Mouse (Mus musculus): Measurements from ENCODE around the gene P3h1. TPM values are rescaled to one million over a fixed set of nuclear protein-coding genes. Genes with fewer than 3 reads are reported as not detected.

Gene P3h1
- total RNA-seq, 2 experiments from 2014 or later, result 13.3 to 15.1 TPM

Other genes with a start within 250 kb of the P3h1 start
- gene Slc2a1, start 124.2 kb upstream of the P3h1 start, total RNA-seq (2021), result 10 to 100 TPM in 1 of 2 experiments, 1 to 10 TPM in 1; 9.5 to 12.7 TPM
- 10 to 100 TPM; 20.0 to 21.5 TPM for gene Zfp691, start 58.7 kb upstream of the P3h1 start, total RNA-seq (2021)
- under 1 TPM in 1 of 2 experiments, not detected in 1; 0.11 TPM for gene Ermap, start 42.9 kb upstream of the P3h1 start, total RNA-seq (2021)
- 10 to 100 TPM; 19.0 to 19.6 TPM for gene Svbp, start 37.6 kb upstream of the P3h1 start, total RNA-seq (2021)
- gene Tmem269, start 14.7 kb upstream of the P3h1 start, total RNA-seq (2021), result not detected
- gene AU022252, start 203 bp upstream of the P3h1 start, total RNA-seq (2021), result 10 to 100 TPM; 22.2 to 24.5 TPM
- gene Cldn19, start 22.5 kb downstream of the P3h1 start, total RNA-seq (2021), result not detected
- 100 to 1,000 TPM; 786 to 814 TPM for gene Ybx1, start 61.7 kb downstream of the P3h1 start, total RNA-seq (2021)
- gene Ppih, start 87.6 kb downstream of the P3h1 start, total RNA-seq (2021), result 10 to 100 TPM in 1 of 2 experiments, 1 to 10 TPM in 1; 9.4 to 12.2 TPM
- under 1 TPM in 1 of 2 experiments, not detected in 1; 0.36 TPM for gene Ccdc30, start 182.6 kb downstream of the P3h1 start, total RNA-seq (2021)
- gene Ppcs, start 189.5 kb downstream of the P3h1 start, total RNA-seq (2021), result 10 to 100 TPM in 1 of 2 experiments, 1 to 10 TPM in 1; 9.6 to 12.7 TPM
- not detected for gene Zmynd12, start 189.9 kb downstream of the P3h1 start, total RNA-seq (2021)

All from heart, postnatal 36 days (tissue).